Mouse (Mus musculus) forebrain, postnatal 0 days (tissue): ENCODE measurements at regions not wholly inside any gene's neighbourhood (a gene's known extent, or its start where the extent isn't known, plus 50 kb on each side); places are given as distances from the start of the nearest gene placed in this dataset.

Source experiments
- ATAC-seq: fragments of 200-750 bp; cut with Nextera tagmentation; 2 replicates; pipeline ENCODE4 v1.8.0; 2017; ENCODE audit warnings: mild to moderate bottlenecking, moderate library complexity
- DNase-seq: peaks from one replicate; pipeline ENCODE4 v3.0.0-alpha.2; 2015
- H3K27ac ChIP-seq: fragments of 300-500 bp; sonication (generic); 2 replicates; pipeline ENCODE4 v1.5.1; 2014; ENCODE audit warnings: low read depth, mild to moderate bottlenecking, antibody characterized with exemption, low read length, moderate library complexity, mixed read lengths
- H3K27me3 ChIP-seq: fragments of 300-500 bp; sonication (generic); 2 replicates; pipeline ENCODE4 v1.6.1; 2014; ENCODE audit warnings: mild to moderate bottlenecking, low read length, mixed read lengths; ENCODE audit not compliant: insufficient read depth
- H3K36me3 ChIP-seq: fragments of 300-500 bp; sonication (generic); 2 replicates; pipeline ENCODE4 v1.6.1; 2014; ENCODE audit warnings: mild to moderate bottlenecking, moderate library complexity; ENCODE audit not compliant: insufficient read depth
- H3K4me1 ChIP-seq: fragments of 300-500 bp; sonication (generic); 2 replicates; pipeline ENCODE4 v1.6.1; 2014; ENCODE audit warnings: antibody characterized with exemption; ENCODE audit not compliant: insufficient read depth
- H3K4me2 ChIP-seq: fragments of 300-500 bp; sonication (generic); 2 replicates; pipeline ENCODE4 v1.6.1; 2014; ENCODE audit warnings: low read depth, mild to moderate bottlenecking, moderate library complexity
- H3K4me3 ChIP-seq: fragments of 300-500 bp; sonication (generic); 2 replicates; pipeline ENCODE4 v1.5.1; 2014; ENCODE audit warnings: low read depth, low read length, mixed read lengths
- H3K9ac ChIP-seq: fragments of 300-500 bp; sonication (generic); 2 replicates; pipeline ENCODE4 v1.6.1; 2014; ENCODE audit warnings: mild to moderate bottlenecking
- H3K9me3 ChIP-seq: fragments of 300-500 bp; sonication (generic); 2 replicates; pipeline ENCODE4 v1.6.1; 2016; ENCODE audit warnings: low read length
- CTCF ChIP-seq: sonication (generic); IDR thresholded peaks from 2 replicates; pipeline ENCODE4 v1.5.1; 2016; ENCODE audit warnings: antibody characterized with exemption, control low read depth, low read depth
- WGBS: fragments of 180-500 bp; shearing (Covaris S2); extraction: QIAGEN DNeasy Blood & Tissue Kit; methylation state at CpG from one replicate; pipeline ENCODE4 v1.1.7; 2014; 5-methylcytosine and 5-hydroxymethylcytosine counted together

- no peak overlapping the region for H3K4me3 ChIP-seq
- 24% methylated on average over 7 of the region's 7 CpGs for WGBS
- no peaks in the 10 kb centered on the region for H3K36me3 ChIP-seq
- H3K9ac ChIP-seq = no peak overlapping the region
- H3K27ac ChIP-seq = no peak overlapping the region
- H3K27me3 ChIP-seq = no peaks in the 10 kb centered on the region
- H3K9me3 ChIP-seq = no peaks in the 10 kb centered on the region
- ATAC-seq = peak; percentile 88
- TF ChIP-seq CTCF = peak; percentile 89
- H3K4me2 ChIP-seq = peak overlapping the region; percentile 27; the same call in 1 of the 2 replicates
- peak; percentile 93 for DNase-seq
- peaks cover 3% of the 10 kb centered on the region; the same call in 1 of the 2 replicates for H3K4me1 ChIP-seq
Measured at GRCm38 (mm10) chr9:50171826-50172464, 172.8 kb downstream of the Rpl10-ps3 start.

DNA sequence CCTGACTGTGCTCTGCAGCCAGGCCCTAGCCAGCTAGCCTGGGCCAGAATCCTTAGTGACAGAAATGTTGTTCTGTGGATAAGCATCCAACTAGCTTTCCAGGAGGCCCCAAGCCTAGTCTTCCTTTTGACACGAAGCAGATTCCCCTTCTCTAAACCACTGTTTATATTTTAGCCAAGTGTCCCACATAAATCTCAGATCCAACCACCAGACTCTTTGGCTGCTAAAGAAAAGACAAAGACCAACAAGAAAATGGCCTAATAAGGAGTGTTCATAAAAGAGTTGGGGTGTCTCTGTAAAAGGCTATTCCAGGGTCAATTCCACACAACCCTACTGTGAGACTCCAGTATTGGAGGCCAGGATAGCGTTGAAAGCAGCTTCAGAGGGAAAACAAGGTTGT lies 173.6 kb downstream of the Rpl10-ps3 start:
- Histone ChIP-seq H3K4me2 (no peak overlapping the region), H3K27me3 (no peaks in the 10 kb centered on the region), H3K27ac (no peak overlapping the region), H3K4me3 (no peak overlapping the region), H3K4me1 (peaks cover 3% of the 10 kb centered on the region; the same call in 1 of the 2 replicates), H3K36me3 (no peaks in the 10 kb centered on the region), H3K9me3 (no peaks in the 10 kb centered on the region), H3K9ac (no peak overlapping the region)
- no peak for ATAC-seq
- TF ChIP-seq CTCF = no peak
- no peak for DNase-seq
- 81% methylated on average over 2 of the region's 2 CpGs for WGBS

DNA sequence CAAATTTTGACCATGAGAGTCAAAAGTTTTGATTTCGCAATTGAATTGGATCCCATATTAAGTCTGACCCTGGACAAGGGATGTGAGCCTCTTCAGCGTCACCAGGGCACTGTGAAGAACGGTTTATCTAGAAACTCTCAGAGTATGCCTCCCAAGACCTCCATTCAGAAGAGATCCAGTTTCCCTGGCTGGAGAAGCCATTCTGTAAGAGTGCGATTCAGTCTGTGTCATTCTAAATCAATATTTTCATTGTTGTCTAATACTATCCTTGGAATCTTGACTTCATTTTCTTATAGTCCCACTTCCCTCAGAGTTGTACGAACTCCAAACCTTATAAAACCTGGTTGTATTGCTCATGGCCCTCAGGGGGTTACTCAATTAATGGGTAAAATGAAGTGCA lies 174.1 kb downstream of the Rpl10-ps3 start:
- H3K4me1 ChIP-seq = peaks cover 3% of the 10 kb centered on the region; the same call in 1 of the 2 replicates
- no peak for ATAC-seq
- H3K4me2 ChIP-seq = no peak overlapping the region
- no peak for DNase-seq
- no peaks in the 10 kb centered on the region for H3K9me3 ChIP-seq
- 92% methylated on average over 5 of the region's 5 CpGs for WGBS
- H3K36me3 ChIP-seq = no peaks in the 10 kb centered on the region
- no peak overlapping the region for H3K4me3 ChIP-seq
- no peak overlapping the region for H3K9ac ChIP-seq
- no peaks in the 10 kb centered on the region for H3K27me3 ChIP-seq
- H3K27ac ChIP-seq = no peak overlapping the region
- TF ChIP-seq CTCF = no peak

DNA sequence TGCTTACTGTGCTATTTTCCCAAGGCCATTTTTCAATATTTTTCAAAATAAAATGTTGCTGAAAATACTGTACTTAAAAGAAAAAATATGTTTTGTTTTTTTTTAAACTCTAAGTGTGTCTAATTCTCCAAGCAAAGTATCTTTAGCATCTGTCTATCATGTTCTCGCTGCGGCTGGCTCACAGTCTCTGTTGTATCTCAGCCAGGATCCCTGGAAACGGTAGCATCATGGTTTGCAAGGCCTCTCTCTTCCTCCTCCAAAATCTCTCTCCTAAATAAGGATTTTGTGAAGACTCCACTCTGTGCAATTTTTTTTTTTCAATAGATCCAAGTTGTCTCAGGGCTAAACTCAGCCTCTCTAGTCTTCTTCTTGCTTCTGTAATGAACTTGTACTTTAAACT lies 190.2 kb downstream of the Rpl10-ps3 start:
- Histone ChIP-seq H3K27me3 (no peaks in the 10 kb centered on the region), H3K27ac (no peak overlapping the region), H3K4me1 (no peaks in the 10 kb centered on the region), H3K9ac (no peak overlapping the region), H3K4me3 (no peak overlapping the region), H3K9me3 (no peaks in the 10 kb centered on the region), H3K36me3 (no peaks in the 10 kb centered on the region), H3K4me2 (no peak overlapping the region)
- DNase-seq (peak; percentile 30), ATAC-seq (no peak)
- TF ChIP-seq CTCF = no peak
- 47% methylated on average over 3 of the region's 3 CpGs for WGBS

- Histone ChIP-seq H3K27me3 (no peaks in the 10 kb centered on the region), H3K27ac (no peak overlapping the region), H3K4me3 (no peak overlapping the region), H3K4me1 (no peaks in the 10 kb centered on the region), H3K9me3 (no peaks in the 10 kb centered on the region), H3K36me3 (no peaks in the 10 kb centered on the region), H3K9ac (no peak overlapping the region), H3K4me2 (no peak overlapping the region)
- ATAC-seq (no peak), DNase-seq (no peak)
- no peak for TF ChIP-seq CTCF
Measured at GRCm38 (mm10) chr9:50150091-50150490, 194.7 kb downstream of the Rpl10-ps3 start.

DNA sequence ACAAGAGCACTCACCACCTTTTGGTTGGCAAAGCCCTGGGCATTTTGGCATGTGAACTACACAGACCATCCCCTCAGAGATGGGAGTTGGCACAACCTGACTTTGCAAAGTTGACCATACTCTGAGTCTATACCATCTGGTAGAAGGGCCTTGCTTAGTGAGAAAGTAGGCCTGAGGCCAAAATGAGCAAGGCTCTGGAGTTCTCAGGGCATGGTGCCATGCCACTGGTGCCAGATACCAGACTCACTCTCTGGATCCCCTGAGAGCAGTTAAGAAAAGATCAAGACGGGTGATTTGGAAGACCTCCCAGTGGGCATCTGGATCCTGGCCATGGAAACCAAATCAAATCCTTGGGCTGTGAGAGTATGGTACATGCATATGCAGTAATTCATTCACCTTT lies 202.0 kb downstream of the Rpl10-ps3 start:
- H3K36me3 ChIP-seq = no peaks in the 10 kb centered on the region
- 21% methylated on average over 1 of the region's 1 CpGs for WGBS
- H3K9me3 ChIP-seq = no peaks in the 10 kb centered on the region
- no peak overlapping the region for H3K4me2 ChIP-seq
- no peak overlapping the region for H3K27ac ChIP-seq
- H3K9ac ChIP-seq = no peak overlapping the region
- TF ChIP-seq CTCF = no peak
- DNase-seq (peak; percentile 62), ATAC-seq (no peak; the same call in 1 of the 2 replicates)
- H3K27me3 ChIP-seq = no peaks in the 10 kb centered on the region
- H3K4me3 ChIP-seq = no peak overlapping the region
- H3K4me1 ChIP-seq = peaks cover 13% of the 10 kb centered on the region

GRCm38 (mm10) chr9:50142091-50142490 lies 202.7 kb downstream of the Rpl10-ps3 start:
- Histone ChIP-seq H3K27ac (no peak overlapping the region), H3K4me1 (peaks cover 13% of the 10 kb centered on the region), H3K9me3 (no peaks in the 10 kb centered on the region), H3K36me3 (no peaks in the 10 kb centered on the region), H3K4me2 (no peak overlapping the region), H3K4me3 (no peak overlapping the region), H3K9ac (no peak overlapping the region), H3K27me3 (no peaks in the 10 kb centered on the region)
- no peak for TF ChIP-seq CTCF
- 73% methylated on average over 8 of the region's 8 CpGs for WGBS
- DNase-seq = no peak
- no peak for ATAC-seq

GRCm38 (mm10) chr9:50141176-50141575 lies 203.6 kb downstream of the Rpl10-ps3 start:
- 55% methylated on average over 6 of the region's 6 CpGs for WGBS
- ATAC-seq = no peak
- H3K27me3 ChIP-seq = no peaks in the 10 kb centered on the region
- no peaks in the 10 kb centered on the region for H3K36me3 ChIP-seq
- no peaks in the 10 kb centered on the region for H3K9me3 ChIP-seq
- no peak overlapping the region for H3K4me3 ChIP-seq
- no peak for TF ChIP-seq CTCF
- no peak for DNase-seq
- H3K4me1 ChIP-seq = peaks cover 18% of the 10 kb centered on the region
- no peak overlapping the region for H3K4me2 ChIP-seq
- no peak overlapping the region for H3K9ac ChIP-seq
- no peak overlapping the region for H3K27ac ChIP-seq
